19 mouse cellular contexts compared by ENCODE assay signal in the genomic region with DNA sequence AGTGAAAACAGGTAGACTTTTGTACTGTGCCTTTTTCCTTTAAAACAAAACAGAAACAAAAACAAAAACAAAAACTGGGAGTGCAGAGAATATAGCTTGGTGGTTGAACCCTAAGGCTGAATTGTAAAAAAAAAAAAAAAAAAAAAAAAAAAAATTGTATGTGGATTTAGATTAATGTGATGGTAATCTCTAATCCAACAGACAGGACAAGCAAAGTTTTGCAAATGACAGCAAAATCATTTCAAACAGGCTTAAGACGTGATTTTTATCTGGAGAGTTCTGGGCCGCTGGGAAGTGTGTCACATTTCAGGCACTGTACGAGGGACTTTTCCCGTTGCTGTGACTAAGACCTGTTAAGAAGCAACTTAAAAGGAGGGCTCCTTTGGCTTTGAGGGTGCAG.
"Had no signal": no experiment of that assay in that cellular context is flagged by ENCODE, and none has a peak within 500 bp of the region (broad histone marks: within the 10 kb centered on the region; RNA-seq: fewer than 3 reads in every experiment).

No protein-coding gene starts in this region.

- H3K27me3 ChIP-seq: limb, embryonic 13.5 days; liver, embryonic 12.5 days; liver, embryonic 15.5 days; lung, embryonic 15.5 days had no signal

- H3K4me3 ChIP-seq: limb, embryonic 10.5 days; limb, embryonic 13.5 days; liver, embryonic 12.5 days; liver, embryonic 15.5 days; lung, embryonic 15.5 days had no signal

- H3K9ac ChIP-seq: limb, embryonic 13.5 days; liver, embryonic 12.5 days; liver, embryonic 15.5 days; lung, embryonic 15.5 days had no signal

- H3K4me2 ChIP-seq: limb, embryonic 13.5 days; liver, embryonic 12.5 days; liver, embryonic 15.5 days; lung, embryonic 15.5 days; midbrain, embryonic 11.5 days had no signal

- H3K36me3 ChIP-seq: limb, embryonic 10.5 days; limb, embryonic 13.5 days; liver, embryonic 12.5 days; liver, embryonic 15.5 days; lung, embryonic 15.5 days had no signal

- H3K27ac ChIP-seq: limb, embryonic 10.5 days; limb, embryonic 13.5 days; liver, embryonic 12.5 days; liver, embryonic 15.5 days; lung, embryonic 15.5 days; stomach, postnatal 0 days had no signal

- DNase-seq: kidney, postnatal 14 days; kidney, postnatal 4 days; liver; lung, adult 18-20 months; lung, postnatal 10 days; lung, postnatal 36 days; midbrain, embryonic 14.5 days; right cerebral cortex, postnatal 14 days; right cerebral cortex, postnatal 4 days; thymus, adult 2 months; thymus, postnatal 14 days; thymus, postnatal 4 days had no signal

- H3K4me1 ChIP-seq: liver, embryonic 12.5 days; liver, embryonic 15.5 days; lung, embryonic 15.5 days had no signal

- ATAC-seq: liver, embryonic 12.5 days had no signal

- H3K9me3 ChIP-seq: limb, embryonic 10.5 days; limb, embryonic 13.5 days; liver, embryonic 12.5 days; liver, embryonic 15.5 days; lung, embryonic 15.5 days had no signal
